Mouse (Mus musculus): ENCODE data around the gene Ttc14.

- no peak for TF ChIP-seq CTCF (IDR thresholded peaks at IDR 0.05; ENCODE audit: low read depth, low read length)
- no peak for TF ChIP-seq POLR2A (IDR thresholded peaks at IDR 0.05; ENCODE audit: insufficient read depth, low read length)
Measured at GRCm38 (mm10) chr3:33846639-33847038, 47.0 kb downstream of the Ttc14 start.

Measured in ES-Bruce4 (cell line).